Mouse (Mus musculus): ENCODE results near the gene Dnah8. TPM values are rescaled to one million over a fixed set of nuclear protein-coding genes. Genes with fewer than 3 reads are reported as not detected.
A peak's percentile ranks its signal among the peaks of the same experiment; 100 is the strongest.

The Dnah8 gene
- polyA plus RNA-seq, 1 experiment from 2014 or later: 0.58 TPM

DNA sequence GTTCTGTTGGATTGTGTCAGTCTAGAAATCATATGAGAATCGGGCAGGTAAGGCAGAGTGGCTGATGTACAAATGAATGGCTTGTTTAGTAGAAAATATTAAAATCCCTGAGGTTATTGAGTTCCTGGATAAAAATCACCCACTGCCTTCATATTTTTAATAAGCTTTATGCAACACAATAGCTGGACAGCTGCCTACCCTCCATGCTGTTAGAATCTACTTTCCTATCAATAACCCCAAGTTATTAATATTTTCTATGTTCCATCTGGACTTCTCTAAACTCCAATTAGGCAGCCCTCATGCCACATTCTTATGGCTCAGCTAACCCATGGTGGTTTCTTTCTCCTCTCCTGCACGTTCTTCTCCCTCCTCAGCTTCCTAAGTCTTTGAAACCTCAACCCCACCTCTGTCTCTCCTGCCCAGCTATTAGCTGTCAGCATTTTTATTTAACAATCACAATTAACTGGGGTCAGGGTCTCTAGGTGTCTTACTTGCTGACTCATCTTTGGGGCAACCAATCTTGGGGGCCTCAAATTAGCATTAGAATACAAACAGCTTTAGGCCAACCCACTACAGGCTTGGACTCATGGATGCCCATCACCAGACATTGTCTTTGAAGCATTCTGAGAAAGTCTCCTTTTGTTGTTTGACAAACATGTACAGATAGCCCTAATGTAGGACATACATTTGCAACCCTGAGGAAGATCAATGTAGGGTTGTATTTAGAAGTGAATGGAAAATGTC is 40.7 kb upstream of the Dnah8 start:
- WGBS: 72% methylated on average over 2 of the region's 2 CpGs
- no peak for DNase-seq (ENCODE audit: low spot score)
- no peak for ATAC-seq (replicated peaks; ENCODE audit: low FRiP score, low TSS enrichment, low read depth)

DNA sequence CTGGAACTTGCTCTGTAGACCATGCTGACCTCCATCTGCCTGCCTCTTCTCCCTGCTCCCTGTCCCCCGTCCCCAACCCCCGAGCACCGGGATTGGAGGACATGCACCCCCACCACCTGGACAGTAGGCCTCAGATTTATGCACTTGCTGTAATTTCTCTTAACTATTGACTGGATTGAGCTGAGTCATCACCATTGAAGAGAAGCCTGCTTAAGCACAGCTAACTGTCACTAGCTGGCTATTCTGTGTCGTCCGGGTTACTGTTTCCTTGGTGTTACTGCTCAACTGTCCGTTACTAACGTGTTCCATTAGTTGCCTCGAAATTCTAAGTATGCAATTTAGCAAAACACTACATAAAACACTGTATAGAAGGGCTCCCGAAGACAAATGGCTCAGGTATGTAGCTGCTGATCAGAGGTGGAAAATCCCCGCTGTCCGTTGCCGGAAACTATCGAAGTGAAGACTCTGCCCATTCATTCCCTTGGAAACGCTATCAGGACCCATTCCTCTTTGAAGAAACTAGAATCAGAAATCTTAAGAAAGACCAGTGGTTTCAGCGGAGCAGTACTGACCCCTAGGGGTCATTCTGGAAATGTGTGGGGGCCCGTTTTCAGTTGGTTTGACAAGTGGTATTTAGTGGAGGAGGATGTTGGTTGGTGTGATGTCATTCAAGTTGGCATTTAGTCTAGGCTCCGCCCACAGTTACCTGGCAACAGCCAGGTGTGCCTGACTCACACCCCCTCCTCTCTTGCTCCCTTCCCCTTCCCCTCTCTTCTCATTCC is 33.5 kb upstream of the Dnah8 start:
- WGBS: 57% methylated on average over 17 of the region's 17 CpGs
- peak; percentile 60 for DNase-seq (ENCODE audit: low spot score)
- H3K27me3 ChIP-seq (replicated peaks; ENCODE audit: control insufficient read depth, insufficient read depth, low read length): no peaks in the 10 kb centered on the region

More for the DNA sequence above, 40.7 kb upstream of the Dnah8 start:
- Histone ChIP-seq H3K9me3 (ENCODE audit: control insufficient read depth, low read length) (no peaks in the 10 kb centered on the region), H3K4me1 (replicated peaks; ENCODE audit: control insufficient read depth, insufficient read depth, low read length) (no peaks in the 10 kb centered on the region), H3K9ac (ENCODE audit: low read length) (no peak overlapping the region), H3K36me3 (ENCODE audit: control insufficient read depth, insufficient read depth, low read length) (no peaks in the 10 kb centered on the region), H3K27ac (ENCODE audit: low read depth) (no peak overlapping the region), H3K4me3 (ENCODE audit: low read depth, low read length) (no peak overlapping the region), H3K4me2 (ENCODE audit: low read length) (no peak overlapping the region), H3K27me3 (replicated peaks; ENCODE audit: control insufficient read depth, insufficient read depth, low read length) (no peaks in the 10 kb centered on the region)

DNA sequence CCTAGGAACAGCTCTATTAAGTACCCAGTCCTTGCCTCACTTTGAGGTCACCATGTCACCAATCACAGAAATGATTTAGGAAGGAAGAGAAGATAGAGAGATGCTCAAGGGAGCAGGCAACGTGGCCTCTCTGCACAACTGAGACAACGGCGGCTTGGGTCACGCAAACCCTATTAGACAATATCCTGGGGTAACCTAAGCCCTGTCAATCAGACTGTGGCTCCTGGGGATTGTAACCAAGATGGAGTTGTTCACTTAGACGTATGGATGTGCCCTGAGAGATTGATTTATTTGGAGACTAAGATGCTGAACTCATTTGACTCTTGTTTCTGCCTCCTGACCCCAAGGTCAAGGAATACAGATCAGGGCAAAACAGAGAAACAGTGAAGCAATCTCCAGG is 29.7 kb upstream of the Dnah8 start:
- no peak overlapping the region for H3K9ac ChIP-seq (ENCODE audit: low read length)
- no peak overlapping the region for H3K4me3 ChIP-seq (ENCODE audit: low read depth, low read length)
- H3K36me3 ChIP-seq (ENCODE audit: control insufficient read depth, insufficient read depth, low read length): peaks cover 59% of the 10 kb centered on the region
- H3K27me3 ChIP-seq (replicated peaks; ENCODE audit: control insufficient read depth, insufficient read depth, low read length): no peaks in the 10 kb centered on the region
- H3K27ac ChIP-seq (ENCODE audit: low read depth): no peak overlapping the region
- DNase-seq (ENCODE audit: low spot score) (no peak), ATAC-seq (replicated peaks; ENCODE audit: low FRiP score, low TSS enrichment, low read depth) (no peak)
- no peak overlapping the region for H3K4me2 ChIP-seq (ENCODE audit: low read length)
- no peaks in the 10 kb centered on the region for H3K9me3 ChIP-seq (ENCODE audit: control insufficient read depth, low read length)
- 61% methylated on average over 5 of the region's 5 CpGs for WGBS
- H3K4me1 ChIP-seq (replicated peaks; ENCODE audit: control insufficient read depth, insufficient read depth, low read length): no peaks in the 10 kb centered on the region

More for the DNA sequence above, 33.5 kb upstream of the Dnah8 start:
- no peak overlapping the region for H3K4me3 ChIP-seq (ENCODE audit: low read depth, low read length)
- H3K9ac ChIP-seq (ENCODE audit: low read length): no peak overlapping the region
- H3K4me2 ChIP-seq (ENCODE audit: low read length): no peak overlapping the region
- no peaks in the 10 kb centered on the region for H3K4me1 ChIP-seq (replicated peaks; ENCODE audit: control insufficient read depth, insufficient read depth, low read length)
- no peak; the same call in 1 of the 2 replicates for ATAC-seq (replicated peaks; ENCODE audit: low FRiP score, low TSS enrichment, low read depth)
- peaks cover 23% of the 10 kb centered on the region for H3K36me3 ChIP-seq (ENCODE audit: control insufficient read depth, insufficient read depth, low read length)
- no peak overlapping the region for H3K27ac ChIP-seq (ENCODE audit: low read depth)
- H3K9me3 ChIP-seq (ENCODE audit: control insufficient read depth, low read length): no peaks in the 10 kb centered on the region

DNA sequence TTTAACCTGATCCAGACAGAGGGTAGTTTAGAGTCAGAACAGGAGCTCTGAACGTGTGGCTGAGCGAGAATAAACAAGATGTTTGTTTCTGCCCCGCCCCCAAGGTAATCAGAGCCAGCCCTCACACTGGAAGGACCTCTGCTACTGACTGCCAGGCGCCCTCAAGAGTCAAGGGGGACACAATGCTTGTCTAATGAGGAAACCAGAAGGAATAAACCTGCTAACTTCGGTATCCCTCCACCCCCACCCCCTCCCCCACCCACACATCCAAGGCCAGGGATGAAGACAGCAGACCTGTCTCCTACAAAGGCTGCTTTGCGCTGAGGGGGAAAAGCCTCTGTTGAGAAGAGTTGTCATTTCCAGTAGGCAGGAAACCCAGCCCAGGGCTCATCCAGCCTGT is 29.3 kb upstream of the Dnah8 start:
- WGBS: 56% methylated on average over 6 of the region's 6 CpGs
- no peak for DNase-seq (ENCODE audit: low spot score)

DNA sequence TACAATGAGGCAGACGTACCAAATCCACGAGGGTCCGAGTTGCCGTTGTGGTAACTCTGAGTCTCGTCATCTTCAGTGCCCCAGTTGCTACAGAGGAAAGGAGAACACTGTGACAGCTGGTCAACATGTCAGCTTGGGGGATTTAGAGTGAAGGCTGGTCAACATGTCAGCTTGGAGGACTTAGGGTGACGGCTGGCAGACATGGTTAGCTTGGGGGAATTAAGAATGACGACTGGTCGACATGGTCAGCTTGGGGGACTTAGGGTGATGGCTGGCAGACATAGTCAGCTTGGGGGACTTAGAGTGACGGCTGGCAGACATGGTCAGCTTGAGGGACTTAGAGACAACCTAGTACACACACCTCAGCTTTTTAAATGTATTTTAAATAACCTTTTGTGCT is 26.4 kb upstream of the Dnah8 start:
- Histone ChIP-seq H3K4me2 (ENCODE audit: low read length) (no peak overlapping the region), H3K27ac (ENCODE audit: low read depth) (no peak overlapping the region), H3K27me3 (replicated peaks; ENCODE audit: control insufficient read depth, insufficient read depth, low read length) (no peaks in the 10 kb centered on the region), H3K36me3 (ENCODE audit: control insufficient read depth, insufficient read depth, low read length) (peaks cover 80% of the 10 kb centered on the region), H3K4me3 (ENCODE audit: low read depth, low read length) (no peak overlapping the region), H3K9me3 (ENCODE audit: control insufficient read depth, low read length) (no peaks in the 10 kb centered on the region), H3K9ac (ENCODE audit: low read length) (no peak overlapping the region), H3K4me1 (replicated peaks; ENCODE audit: control insufficient read depth, insufficient read depth, low read length) (no peaks in the 10 kb centered on the region)
- no peak for ATAC-seq (replicated peaks; ENCODE audit: low FRiP score, low TSS enrichment, low read depth)
- 97% methylated on average over 9 of the region's 9 CpGs for WGBS
- DNase-seq (ENCODE audit: low spot score): no peak

More for the DNA sequence above, 29.3 kb upstream of the Dnah8 start:
- Histone ChIP-seq H3K27me3 (replicated peaks; ENCODE audit: control insufficient read depth, insufficient read depth, low read length) (no peaks in the 10 kb centered on the region), H3K9me3 (ENCODE audit: control insufficient read depth, low read length) (no peaks in the 10 kb centered on the region), H3K36me3 (ENCODE audit: control insufficient read depth, insufficient read depth, low read length) (peaks cover 61% of the 10 kb centered on the region), H3K4me3 (ENCODE audit: low read depth, low read length) (no peak overlapping the region), H3K4me2 (ENCODE audit: low read length) (no peak overlapping the region), H3K4me1 (replicated peaks; ENCODE audit: control insufficient read depth, insufficient read depth, low read length) (no peaks in the 10 kb centered on the region), H3K27ac (ENCODE audit: low read depth) (no peak overlapping the region), H3K9ac (ENCODE audit: low read length) (no peak overlapping the region)
- ATAC-seq (replicated peaks; ENCODE audit: low FRiP score, low TSS enrichment, low read depth): no peak

DNA sequence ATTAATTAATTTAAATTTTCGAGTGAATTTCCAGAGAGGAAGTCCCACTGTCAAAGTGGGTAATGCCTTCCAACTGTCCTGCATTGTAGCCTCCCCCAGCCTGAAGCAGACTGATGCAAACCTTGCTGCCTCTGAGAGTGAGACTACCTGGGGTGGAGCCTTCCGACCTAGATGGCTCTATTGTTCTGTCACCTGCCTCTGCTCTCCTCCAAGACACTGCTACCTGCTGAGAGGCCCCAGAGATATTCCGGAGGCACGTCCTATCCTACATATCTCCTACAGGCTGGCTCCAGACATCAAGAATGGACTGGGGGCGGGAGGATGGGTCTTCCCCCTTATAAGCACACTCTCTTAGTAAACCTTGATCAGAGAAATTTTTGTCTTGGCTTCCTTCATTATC is 25.9 kb upstream of the Dnah8 start:
- 84% methylated on average over 5 of the region's 5 CpGs for WGBS
- Histone ChIP-seq H3K27me3 (replicated peaks; ENCODE audit: control insufficient read depth, insufficient read depth, low read length) (no peaks in the 10 kb centered on the region), H3K4me1 (replicated peaks; ENCODE audit: control insufficient read depth, insufficient read depth, low read length) (no peaks in the 10 kb centered on the region), H3K9ac (ENCODE audit: low read length) (no peak overlapping the region), H3K9me3 (ENCODE audit: control insufficient read depth, low read length) (no peaks in the 10 kb centered on the region), H3K27ac (ENCODE audit: low read depth) (no peak overlapping the region), H3K4me3 (ENCODE audit: low read depth, low read length) (no peak overlapping the region), H3K36me3 (ENCODE audit: control insufficient read depth, insufficient read depth, low read length) (peaks cover 84% of the 10 kb centered on the region), H3K4me2 (ENCODE audit: low read length) (no peak overlapping the region)
- no peak for DNase-seq (ENCODE audit: low spot score)
- ATAC-seq (replicated peaks; ENCODE audit: low FRiP score, low TSS enrichment, low read depth): no peak

DNA sequence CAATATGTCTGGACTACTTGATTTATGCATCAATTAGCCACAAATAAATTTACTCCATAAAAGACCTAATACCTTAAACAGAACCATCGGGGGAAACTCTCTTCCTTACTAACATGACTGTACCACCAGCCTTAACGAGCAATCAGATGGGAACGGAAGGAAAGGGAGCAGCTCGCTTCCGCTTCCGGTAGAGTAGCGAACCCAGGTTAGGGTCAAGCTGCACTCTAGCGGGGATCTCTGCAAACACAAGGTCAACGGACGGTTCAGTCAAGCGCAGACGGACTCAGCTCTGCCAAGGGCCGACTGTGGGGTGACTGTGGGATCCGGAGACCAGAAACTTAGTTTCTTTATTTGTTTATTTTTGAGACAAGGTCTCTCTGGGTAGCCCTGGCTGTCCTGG is 22.0 kb upstream of the Dnah8 start:
- Histone ChIP-seq H3K27ac (ENCODE audit: low read depth) (no peak overlapping the region), H3K9me3 (ENCODE audit: control insufficient read depth, low read length) (no peaks in the 10 kb centered on the region), H3K27me3 (replicated peaks; ENCODE audit: control insufficient read depth, insufficient read depth, low read length) (no peaks in the 10 kb centered on the region), H3K4me3 (ENCODE audit: low read depth, low read length) (no peak overlapping the region), H3K9ac (ENCODE audit: low read length) (no peak overlapping the region), H3K36me3 (ENCODE audit: control insufficient read depth, insufficient read depth, low read length) (peaks cover 59% of the 10 kb centered on the region), H3K4me2 (ENCODE audit: low read length) (no peak overlapping the region), H3K4me1 (replicated peaks; ENCODE audit: control insufficient read depth, insufficient read depth, low read length) (no peaks in the 10 kb centered on the region)
- WGBS: 88% methylated on average over 14 of the region's 14 CpGs
- DNase-seq (ENCODE audit: low spot score): no peak
- ATAC-seq (replicated peaks; ENCODE audit: low FRiP score, low TSS enrichment, low read depth): no peak

DNA sequence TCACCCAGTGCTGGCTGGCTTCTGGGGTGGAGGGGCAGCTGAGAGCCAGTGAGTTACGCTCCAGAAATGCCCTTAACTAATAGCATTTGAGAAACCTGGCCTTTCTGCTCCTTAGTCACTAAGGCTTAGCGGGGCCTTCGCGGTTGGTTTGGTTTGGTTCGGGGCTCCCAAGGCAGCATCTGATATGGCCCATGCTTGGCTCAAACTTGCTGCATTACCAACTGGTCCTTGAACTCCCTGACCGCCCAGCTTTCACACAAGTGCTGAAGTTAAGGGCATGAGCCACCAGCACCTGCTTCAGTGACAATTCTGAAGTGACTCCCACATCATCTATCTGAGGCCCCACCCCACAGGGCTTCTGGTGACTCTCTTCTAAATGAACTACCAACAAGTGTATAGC is 19.9 kb upstream of the Dnah8 start:
- Histone ChIP-seq H3K4me2 (ENCODE audit: low read length) (no peak overlapping the region), H3K9ac (ENCODE audit: low read length) (no peak overlapping the region), H3K4me3 (ENCODE audit: low read depth, low read length) (no peak overlapping the region), H3K36me3 (ENCODE audit: control insufficient read depth, insufficient read depth, low read length) (peaks cover 38% of the 10 kb centered on the region), H3K4me1 (replicated peaks; ENCODE audit: control insufficient read depth, insufficient read depth, low read length) (peaks cover 8% of the 10 kb centered on the region), H3K27me3 (replicated peaks; ENCODE audit: control insufficient read depth, insufficient read depth, low read length) (no peaks in the 10 kb centered on the region), H3K9me3 (ENCODE audit: control insufficient read depth, low read length) (no peaks in the 10 kb centered on the region), H3K27ac (ENCODE audit: low read depth) (no peak overlapping the region)
- WGBS: 94% methylated on average over 6 of the region's 6 CpGs
- DNase-seq (ENCODE audit: low spot score) (no peak), ATAC-seq (replicated peaks; ENCODE audit: low FRiP score, low TSS enrichment, low read depth) (no peak)
